Mouse (Mus musculus): ENCODE results near the gene Dixdc1.
"Not testable (repeated sequence)": the region's sequence is repeated elsewhere in the genome, so short reads cannot be mapped to it uniquely, and the experiment has no call there.

Gene Dixdc1

DNA sequence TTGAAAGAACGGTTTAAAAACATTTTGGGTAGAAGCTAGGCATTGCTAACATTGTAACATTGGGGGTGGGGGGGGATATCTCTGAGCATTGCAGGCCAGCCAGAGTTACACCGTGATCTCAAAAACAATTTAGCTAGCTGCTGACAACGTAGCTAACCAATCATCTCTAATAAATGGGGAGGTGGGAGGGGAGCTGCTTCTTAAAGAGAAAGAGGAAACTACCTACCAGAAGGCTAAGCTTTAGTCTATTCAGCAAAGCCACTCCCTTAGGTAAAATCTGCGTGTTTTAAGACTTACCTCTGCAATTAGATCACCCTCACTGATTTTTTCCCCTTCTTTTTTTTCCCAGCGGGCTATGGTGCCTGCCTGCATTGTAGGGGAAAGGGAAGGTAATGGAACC is 80.9 kb downstream of the Dixdc1 start:
- in situ Hi-C loops (cut with MboI, MseI) = no loop called here

GRCm38 (mm10) chr9:50650503-50650902 is 88.8 kb downstream of the Dixdc1 start:
- in situ Hi-C loops (cut with MboI, MseI) = no loop called here

DNA sequence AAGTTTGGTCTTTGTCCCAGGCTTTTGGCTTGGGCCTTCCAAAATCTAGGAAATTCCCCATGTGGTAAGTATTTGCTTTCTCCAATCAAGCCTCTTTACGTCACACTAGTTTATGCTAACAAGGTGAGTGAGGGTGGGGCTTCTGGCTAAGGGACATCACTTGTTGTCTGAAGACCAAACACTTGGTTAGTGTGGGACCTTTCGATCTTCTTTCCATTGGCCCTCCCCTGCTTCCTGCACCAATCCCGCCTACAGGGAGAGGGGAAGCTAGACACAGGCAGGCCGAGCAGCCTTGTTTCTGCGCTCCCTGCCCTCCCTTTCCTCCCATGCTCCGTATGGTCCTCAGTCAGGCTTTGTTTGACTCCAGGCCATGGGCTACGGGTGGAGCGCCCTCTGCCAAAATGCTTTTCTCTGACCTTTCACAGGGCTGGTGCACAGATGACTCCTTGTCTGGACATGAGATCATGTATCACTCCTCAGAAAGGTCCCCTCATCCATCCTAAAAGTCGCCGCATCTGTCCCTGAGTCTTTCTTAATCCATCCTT is 92.4 kb downstream of the Dixdc1 start:
- in situ Hi-C loops (cut with MboI, MseI) = no loop called here

DNA sequence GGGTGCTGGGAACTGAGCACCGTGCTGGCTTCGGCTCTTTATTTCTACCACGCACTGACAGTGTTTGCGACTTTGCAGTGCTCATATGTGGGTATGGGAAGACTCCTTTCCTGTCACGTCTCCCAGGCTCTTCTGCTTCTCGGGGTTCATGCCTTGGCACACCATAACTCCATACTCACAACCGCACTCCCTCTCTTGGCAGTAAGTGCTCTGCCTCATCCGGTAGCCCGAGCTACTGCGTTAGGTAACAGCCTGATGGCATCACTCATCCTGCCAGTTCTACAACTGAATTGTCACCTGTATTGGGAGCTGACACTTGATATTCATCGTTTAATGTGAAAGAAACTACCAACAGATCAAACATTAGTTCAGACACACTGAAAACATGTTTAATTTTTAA is 105.0 kb downstream of the Dixdc1 start:
- in situ Hi-C loops (cut with MboI, MseI) = no loop called here

GRCm38 (mm10) chr9:50633059-50633458 is 106.3 kb downstream of the Dixdc1 start:
- in situ Hi-C loops (cut with MboI, MseI) = no loop called here

DNA sequence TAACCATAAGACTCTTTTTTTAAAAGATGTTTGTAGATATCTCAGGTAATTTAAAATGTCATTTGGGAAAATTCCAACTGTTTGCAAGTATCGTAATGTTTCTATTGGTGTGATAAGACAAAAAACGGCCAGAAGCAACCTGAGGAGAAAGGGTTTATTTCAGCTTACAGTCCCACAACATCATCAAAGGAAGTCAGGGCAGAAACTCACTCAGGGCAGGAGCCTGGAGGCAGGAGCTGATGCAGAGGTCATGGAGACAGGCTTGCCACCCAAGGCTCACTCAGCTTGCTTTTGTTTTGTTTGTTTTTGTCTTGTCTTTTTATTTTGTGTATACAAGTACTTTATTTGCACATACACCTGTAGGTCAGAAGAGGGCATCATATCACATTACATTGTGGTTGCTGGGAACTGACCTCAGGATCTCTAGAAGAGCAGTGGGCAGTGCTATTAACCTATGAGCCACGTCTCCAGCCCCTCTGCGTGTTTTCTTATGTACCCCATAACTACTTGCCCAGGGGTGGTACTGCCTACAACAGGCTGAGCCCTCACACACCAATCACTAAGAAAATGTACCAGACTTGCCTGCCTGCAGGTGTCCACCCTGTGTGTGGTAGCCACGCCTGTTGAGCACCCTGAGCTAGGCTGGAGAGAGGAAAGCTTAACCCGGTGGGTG is 107.2 kb downstream of the Dixdc1 start:
- in situ Hi-C loops (cut with MboI, MseI) = no loop called here

- in situ Hi-C loops (cut with MboI, MseI) = not testable (repeated sequence)
These were observed 108.4 kb downstream of the Dixdc1 start for GRCm38 (mm10) chr9:50630903-50631302.

DNA sequence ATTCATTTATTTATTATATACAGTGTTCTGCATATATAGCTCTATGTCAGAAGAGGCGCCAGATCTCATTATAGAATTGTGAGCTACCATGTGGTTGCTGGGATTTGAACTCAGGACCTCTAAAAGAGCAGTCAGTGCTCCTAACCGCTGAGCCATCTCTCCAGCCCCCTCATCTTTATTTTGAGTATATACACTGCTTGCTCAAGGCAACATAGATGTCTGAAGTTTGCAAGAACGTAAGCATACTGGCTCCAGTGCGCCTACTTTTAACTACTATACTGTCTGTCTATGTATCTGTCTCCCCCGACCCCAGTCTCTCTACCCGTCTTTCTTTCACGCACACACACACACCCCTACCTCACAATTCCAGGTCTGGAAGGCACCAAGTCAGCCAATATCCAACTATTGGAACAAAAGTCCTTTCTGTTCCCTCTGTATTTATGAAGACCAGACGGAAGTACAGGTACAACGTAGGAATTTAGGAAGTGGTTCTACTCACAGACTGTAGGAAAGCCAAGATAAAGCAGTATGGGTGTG is 121.5 kb downstream of the Dixdc1 start:
- in situ Hi-C loops (cut with MboI, MseI) = no loop called here

GRCm38 (mm10) chr9:50616766-50617603 is 122.3 kb downstream of the Dixdc1 start, which contains the start of the genes Pih1d2 and Nkapd1:
Gene Pih1d2, plus strand, starts transcription at chr9:50617321.
Gene Nkapd1, minus strand, starts transcription at chr9:50617464.
- in situ Hi-C loops (cut with MboI, MseI) = no loop called here

GRCm38 (mm10) chr9:50616161-50616560 is 123.2 kb downstream of the Dixdc1 start:
- in situ Hi-C loops (cut with MboI, MseI) = no loop called here
